Mouse (Mus musculus): ENCODE measurements around the gene Phf20.

DNA sequence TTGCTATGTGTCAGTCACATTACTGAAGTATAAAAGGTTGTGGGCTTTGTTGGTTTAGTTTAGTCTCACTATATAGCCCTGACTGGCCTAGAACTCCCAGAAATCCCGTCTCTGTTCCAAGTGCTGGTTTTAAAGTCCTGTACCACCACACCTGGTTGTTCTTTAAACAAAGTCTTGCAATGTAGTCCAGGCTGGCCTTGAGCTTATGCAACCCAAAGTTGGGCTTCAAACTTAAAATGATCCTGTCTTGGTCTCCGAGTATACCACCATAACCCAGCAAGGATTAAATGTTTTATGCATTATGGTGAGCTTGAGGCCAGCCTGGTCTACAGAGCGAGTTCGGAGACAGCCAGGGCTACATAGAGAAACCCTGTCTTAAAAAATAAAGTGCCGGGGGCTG lies 113.7 kb downstream of the Phf20 start:
- TF ChIP-seq CTCF (IDR thresholded peaks at IDR 0.05; ENCODE audit: control insufficient read depth, insufficient read depth, low read length) (no peak), POLR2A (IDR thresholded peaks at IDR 0.05; ENCODE audit: borderline replicate concordance, control insufficient read depth, low read depth, low read length) (no peak)

Data from bone marrow, adult 2 months (tissue).